Mouse (Mus musculus) bone marrow, adult 2 months (tissue): ENCODE measurements around the gene Gm47996.

Experiments used
- CTCF ChIP-seq: fragments of 200-500 bp; IDR thresholded peaks from 2 replicates; pipeline ENCODE4 v1.5.1; 2011; ENCODE audit warnings: low read length, control low read depth; ENCODE audit not compliant: control insufficient read depth, insufficient read depth
- POLR2A ChIP-seq: fragments of 200-500 bp; IDR thresholded peaks from 2 replicates; pipeline ENCODE4 v1.6.1; 2011; ENCODE audit warnings: low read depth, mild to moderate bottlenecking, control low read depth, low read length, borderline replicate concordance; ENCODE audit not compliant: control insufficient read depth

DNA sequence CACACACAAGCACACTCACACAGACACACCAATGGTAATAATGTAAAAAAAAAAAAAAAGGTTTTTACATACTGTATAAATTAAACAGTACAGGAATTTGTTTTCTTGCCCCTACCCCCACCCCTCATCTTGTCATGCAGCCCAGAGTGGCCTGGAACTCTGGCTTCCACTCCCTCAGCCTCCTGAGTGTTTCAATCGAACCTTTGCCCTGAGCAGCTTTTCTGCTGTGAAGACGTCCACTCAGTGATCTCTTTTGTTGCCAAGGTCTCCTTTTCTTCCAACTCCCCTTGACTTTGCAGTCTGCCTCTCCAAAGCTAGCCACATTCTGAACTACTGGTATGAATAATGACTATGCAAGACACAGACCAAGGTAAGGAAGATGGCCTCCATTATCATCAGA, 35.9 kb downstream of the Gm47996 start:
- TF ChIP-seq POLR2A (no peak), CTCF (no peak)
